Mouse (Mus musculus) ES-Bruce4 (cell line): ENCODE results near the gene St3gal6. TPM values are rescaled to one million over a fixed set of nuclear protein-coding genes. Genes with fewer than 3 reads are reported as not detected.

Source experiments
- H3K27ac ChIP-seq: 2 replicates; pipeline ENCODE4 v1.5.1; 2012; ENCODE audit warnings: low read length, inconsistent platforms; ENCODE audit not compliant: insufficient read depth
- H3K27me3 ChIP-seq: 2 replicates; pipeline ENCODE4 v1.6.1; 2012; ENCODE audit warnings: mild to moderate bottlenecking, low read length, inconsistent platforms; ENCODE audit not compliant: control insufficient read depth, poor library complexity, insufficient read depth, severe bottlenecking
- H3K36me3 ChIP-seq: 2 replicates; pipeline ENCODE4 v1.6.1; 2012; ENCODE audit warnings: inconsistent platforms, mild to moderate bottlenecking, low read length, moderate library complexity; ENCODE audit not compliant: control insufficient read depth, poor library complexity, insufficient read depth, severe bottlenecking
- H3K4me1 ChIP-seq: one replicate; pipeline ENCODE4 v1.8.1; 2011; ENCODE audit warnings: low read length; ENCODE audit not compliant: control insufficient read depth, insufficient read depth
- H3K4me3 ChIP-seq: 2 replicates; pipeline ENCODE4 v1.5.1; 2011; ENCODE audit warnings: low read depth, mild to moderate bottlenecking, low read length
- H3K9ac ChIP-seq: 2 replicates; pipeline ENCODE4 v1.6.1; 2012; ENCODE audit warnings: low read depth, mild to moderate bottlenecking, inconsistent platforms; ENCODE audit not compliant: poor library complexity, severe bottlenecking
- H3K9me3 ChIP-seq: replicated peaks from 2 replicates; pipeline ENCODE4 v1.6.1; 2012; ENCODE audit warnings: mild to moderate bottlenecking, low read length, inconsistent platforms; ENCODE audit not compliant: control insufficient read depth, poor library complexity, insufficient read depth, severe bottlenecking
- CTCF ChIP-seq: IDR thresholded peaks from one replicate; pipeline ENCODE4 v1.8.1; 2011; ENCODE audit warnings: low read depth, low read length
- EP300 ChIP-seq: IDR thresholded peaks from 2 replicates; pipeline ENCODE4 v1.6.1; 2011; ENCODE audit warnings: low read depth, low read length; ENCODE audit not compliant: insufficient read depth
- POLR2A ChIP-seq: IDR thresholded peaks from one replicate; pipeline ENCODE4 v1.8.1; 2011; ENCODE audit warnings: low read length; ENCODE audit not compliant: insufficient read depth
- polyA plus RNA-seq: library from polyadenylated mRNA; stranded (reverse); fragments of >200 nt; gene quantifications from 2 replicates; pipeline ENCODE4 v1.2.4, GENCODE M21; 2011; ENCODE audit warnings: low read depth; ENCODE audit not compliant: missing spikeins, insufficient read depth, insufficient read length

The St3gal6 gene
- polyA plus RNA-seq, 1 experiment, result 5.2 TPM

GRCm38 (mm10) chr16:58519650-58520073 lies 4.4 kb downstream of the St3gal6 start:
- Histone ChIP-seq H3K27me3 (peaks cover 2% of the 10 kb centered on the region), H3K4me3 (no peak overlapping the region), H3K9me3 (no peaks in the 10 kb centered on the region), H3K4me1 (no peaks in the 10 kb centered on the region), H3K27ac (no peak overlapping the region), H3K9ac (no peak overlapping the region), H3K36me3 (no peaks in the 10 kb centered on the region)
- no peak for TF ChIP-seq CTCF
- TF ChIP-seq POLR2A, result no peak

DNA sequence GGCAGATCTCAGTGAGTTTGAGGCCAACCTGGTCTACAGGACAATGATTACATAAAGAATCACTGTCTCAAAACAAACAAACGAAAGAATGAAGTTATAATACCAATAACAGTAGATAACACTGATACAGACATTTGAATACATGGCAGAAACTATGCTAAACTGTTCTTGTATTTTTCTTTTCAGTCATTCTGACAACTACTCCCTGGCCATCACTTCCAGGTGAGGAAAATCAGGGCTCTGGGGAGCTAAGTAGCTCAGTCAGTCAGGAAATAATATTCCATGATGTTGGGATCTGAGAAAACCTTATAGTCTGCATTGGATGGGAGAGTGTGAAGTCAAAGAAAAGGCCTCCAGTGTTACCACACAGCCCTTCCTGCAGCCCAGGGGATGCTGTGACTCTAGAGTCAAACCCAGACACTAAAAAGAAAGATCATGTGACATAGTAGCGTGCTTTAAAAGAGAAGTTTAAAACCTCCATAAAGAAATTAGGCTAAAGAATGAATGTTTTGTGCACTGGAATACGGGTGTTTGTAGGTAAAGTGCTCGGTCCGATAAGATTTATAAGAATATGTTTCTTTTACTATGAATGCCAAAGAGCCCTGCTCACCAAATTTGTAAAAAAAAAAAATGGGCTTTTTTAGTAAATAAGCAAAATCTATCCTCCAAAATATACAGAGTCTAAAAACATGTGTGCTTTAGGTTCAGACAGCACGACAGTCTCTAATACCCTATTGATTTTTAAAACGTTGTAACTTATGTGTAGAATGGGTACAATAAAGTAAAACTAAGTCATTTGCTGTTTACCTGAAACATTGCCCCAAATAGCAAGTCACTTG lies 6.9 kb downstream of the St3gal6 start:
- Histone ChIP-seq H3K9ac (no peak overlapping the region), H3K4me3 (no peak overlapping the region), H3K36me3 (no peaks in the 10 kb centered on the region), H3K27me3 (no peaks in the 10 kb centered on the region; the same call in none of the 2 replicates), H3K4me1 (no peaks in the 10 kb centered on the region), H3K27ac (no peak overlapping the region), H3K9me3 (no peaks in the 10 kb centered on the region)
- TF ChIP-seq POLR2A (no peak), EP300 (no peak), CTCF (no peak)

GRCm38 (mm10) chr16:58516161-58516560 lies 7.9 kb downstream of the St3gal6 start:
- TF ChIP-seq CTCF (no peak), POLR2A (no peak), EP300 (no peak)
- Histone ChIP-seq H3K4me3 (no peak overlapping the region), H3K27me3 (no peaks in the 10 kb centered on the region; the same call in 1 of the 2 replicates), H3K9ac (no peak overlapping the region), H3K4me1 (no peaks in the 10 kb centered on the region), H3K9me3 (no peaks in the 10 kb centered on the region), H3K27ac (no peak overlapping the region), H3K36me3 (no peaks in the 10 kb centered on the region)

- no peaks in the 10 kb centered on the region for H3K4me1 ChIP-seq
- H3K36me3 ChIP-seq, result no peaks in the 10 kb centered on the region
- TF ChIP-seq CTCF (peak; percentile 59), POLR2A (no peak)
- no peaks in the 10 kb centered on the region; the same call in 1 of the 2 replicates for H3K27me3 ChIP-seq
- no peak overlapping the region for H3K4me3 ChIP-seq
- no peak overlapping the region for H3K27ac ChIP-seq
- H3K9ac ChIP-seq, result no peak overlapping the region
- H3K9me3 ChIP-seq, result no peaks in the 10 kb centered on the region
These were observed 9.5 kb downstream of the St3gal6 start for GRCm38 (mm10) chr16:58514565-58514964.

DNA sequence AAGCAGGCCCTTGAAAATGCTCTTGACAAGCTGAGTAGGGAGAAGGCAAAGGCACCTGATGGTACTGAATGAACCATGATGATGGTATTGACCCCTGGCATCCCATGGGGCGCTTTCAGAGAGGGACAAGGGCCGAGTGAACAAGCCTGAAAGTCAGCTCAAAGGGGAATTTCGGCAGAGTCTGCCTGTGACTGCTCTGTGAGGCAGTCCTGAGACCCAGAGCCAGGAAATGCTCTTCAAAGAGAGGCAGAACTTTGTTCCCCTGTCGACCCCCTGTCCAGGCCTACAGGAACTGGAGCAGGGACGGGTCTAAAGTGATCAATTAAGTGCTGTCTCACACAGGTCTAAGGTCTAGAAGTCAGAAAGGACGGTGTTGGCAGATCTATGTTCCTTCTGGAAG lies 10.3 kb downstream of the St3gal6 start:
- no peak overlapping the region for H3K27ac ChIP-seq

GRCm38 (mm10) chr16:58512887-58513286 lies 11.2 kb downstream of the St3gal6 start:
- no peaks in the 10 kb centered on the region for H3K4me1 ChIP-seq
- no peaks in the 10 kb centered on the region for H3K36me3 ChIP-seq
- no peak overlapping the region for H3K9ac ChIP-seq
- H3K27me3 ChIP-seq, result no peaks in the 10 kb centered on the region; the same call in 1 of the 2 replicates
- no peak overlapping the region for H3K27ac ChIP-seq
- TF ChIP-seq EP300 (no peak), POLR2A (no peak), CTCF (no peak)
- H3K9me3 ChIP-seq, result no peaks in the 10 kb centered on the region
- H3K4me3 ChIP-seq, result no peak overlapping the region

More for the DNA sequence above, 10.3 kb downstream of the St3gal6 start:
- no peaks in the 10 kb centered on the region for H3K36me3 ChIP-seq
- no peaks in the 10 kb centered on the region for H3K4me1 ChIP-seq
- TF ChIP-seq EP300, result no peak
- TF ChIP-seq CTCF, result no peak
- no peak overlapping the region for H3K9ac ChIP-seq
- no peak overlapping the region for H3K4me3 ChIP-seq
- no peaks in the 10 kb centered on the region; the same call in 1 of the 2 replicates for H3K27me3 ChIP-seq
- H3K9me3 ChIP-seq, result no peaks in the 10 kb centered on the region
